ENCODE assay signal across 10 mouse cellular contexts in genomic region chr9:110277431-110277881, GRCm38 (mm10). TPM values are rescaled to one million over a fixed set of nuclear protein-coding genes. Genes with fewer than 3 reads are reported as not detected.
DNase-seq lines count a peak whose midpoint lies in the region; ATAC-seq and TF ChIP-seq lines count a peak whose summit lies in the region.
"Had no signal": no experiment of that assay in that cellular context is flagged by ENCODE, and none has a peak within 500 bp of the region (broad histone marks: within the 10 kb centered on the region; RNA-seq: fewer than 3 reads in every experiment).

No protein-coding gene starts in this region.

- H3K27me3 ChIP-seq in forebrain, postnatal 0 days (ENCODE audit: insufficient read depth, low read length): no peaks in the 10 kb centered on the region
- H3K27me3 ChIP-seq in forebrain, embryonic 12.5 days: no peaks in the 10 kb centered on the region
- H3K27me3 ChIP-seq in kidney, adult 2 months (replicated peaks; ENCODE audit: control insufficient read depth, insufficient read depth, low read length): no peaks in the 10 kb centered on the region
- H3K27me3 ChIP-seq: limb, embryonic 13.5 days had no signal

- H3K36me3 ChIP-seq in forebrain, postnatal 0 days (ENCODE audit: insufficient read depth): no peaks in the 10 kb centered on the region
- H3K36me3 ChIP-seq in forebrain, embryonic 12.5 days (replicated peaks): no peaks in the 10 kb centered on the region
- no peaks in the 10 kb centered on the region for H3K36me3 ChIP-seq in kidney, adult 2 months (ENCODE audit: control insufficient read depth, insufficient read depth, low read length)
- H3K36me3 ChIP-seq: limb, embryonic 13.5 days had no signal

- no peak overlapping the region for H3K4me2 ChIP-seq in forebrain, postnatal 0 days (ENCODE audit: low read depth)
- H3K4me2 ChIP-seq in forebrain, embryonic 12.5 days: no peak overlapping the region
- H3K4me2 ChIP-seq: limb, embryonic 13.5 days had no signal

- peak; percentile 88 for ATAC-seq in forebrain, postnatal 0 days
- no peak for ATAC-seq in forebrain, embryonic 12.5 days (ENCODE audit: low FRiP score)
- ATAC-seq: lung, postnatal 0 days had no signal

- no peak for TF ChIP-seq CTCF in forebrain, postnatal 0 days (IDR thresholded peaks at IDR 0.05; ENCODE audit: low read depth)
- no peak for TF ChIP-seq CTCF in kidney, adult 2 months (conservative IDR thresholded peaks at IDR 0.05; ENCODE audit: insufficient read depth, insufficient read length, low read depth, low read length)

- no peaks in the 10 kb centered on the region for H3K4me1 ChIP-seq in forebrain, postnatal 0 days (ENCODE audit: insufficient read depth)
- H3K4me1 ChIP-seq in forebrain, embryonic 12.5 days: 0 out of 2 replicates have a peak, but pooled peaks cover 3% of the 10 kb centered on the region
- no peaks in the 10 kb centered on the region for H3K4me1 ChIP-seq in kidney, adult 2 months (ENCODE audit: control insufficient read depth, insufficient read depth, low read length)
- H3K4me1 ChIP-seq: limb, embryonic 13.5 days had no signal

- 36% methylated on average over 8 of the region's 8 CpGs for WGBS in forebrain, postnatal 0 days
- WGBS in forebrain, embryonic 12.5 days: 59% methylated on average over 8 of the region's 8 CpGs
- whole genome bisulfite sequencing in kidney, adult 2 months: 68% methylated on average over 8 of the region's 8 CpGs

- H3K4me3 ChIP-seq in forebrain, postnatal 0 days (ENCODE audit: low read depth, low read length): no peak overlapping the region
- no peak overlapping the region for H3K4me3 ChIP-seq in forebrain, embryonic 12.5 days (replicated peaks)
- no peak overlapping the region for H3K4me3 ChIP-seq in kidney, adult 2 months (ENCODE audit: insufficient read depth, low read depth, low read length)
- H3K4me3 ChIP-seq: limb, embryonic 13.5 days had no signal

- H3K9me3 ChIP-seq in forebrain, postnatal 0 days (ENCODE audit: low read length): no peaks in the 10 kb centered on the region
- no peaks in the 10 kb centered on the region for H3K9me3 ChIP-seq in forebrain, embryonic 12.5 days
- H3K9me3 ChIP-seq: limb, embryonic 13.5 days had no signal

- no peak for TF ChIP-seq POLR2A in kidney, adult 2 months (IDR thresholded peaks at IDR 0.05; ENCODE audit: low read depth, low read length)

- peak; percentile 61 for DNase-seq in forebrain, postnatal 0 days
- peak; percentile 73 for DNase-seq in adrenal gland, postnatal 10 days
- DNase-seq in layer of hippocampus, postnatal 10 days (ENCODE audit: low spot score in 2 of 2): peak; percentile 64 to 77
- DNase-seq in right cerebral cortex, adult 18-20 months: peak; percentile 70
- DNase-seq in heart, adult 11 months: no peak
- DNase-seq in kidney, adult 2 months: no peak
- no peak for DNase-seq in urinary bladder, postnatal 4 days (ENCODE audit: low spot score in 2 of 2)

- H3K9ac ChIP-seq in forebrain, postnatal 0 days: no peak overlapping the region
- H3K9ac ChIP-seq in forebrain, embryonic 12.5 days: no peak overlapping the region
- H3K9ac ChIP-seq: limb, embryonic 13.5 days had no signal

- H3K27ac ChIP-seq in forebrain, postnatal 0 days (ENCODE audit: low read depth, low read length): no peak overlapping the region
- no peak overlapping the region for H3K27ac ChIP-seq in forebrain, embryonic 12.5 days
- H3K27ac ChIP-seq in kidney, adult 2 months (ENCODE audit: insufficient read depth, low read depth, low read length): no peak overlapping the region
- H3K27ac ChIP-seq: limb, embryonic 13.5 days had no signal

RNA-seq across cellular contexts. Expression of gene Elp6, which starts 27.5 kb away (rescaled TPM):
- 27.8 and 35.2 TPM in 2 replicates for total RNA-seq in forebrain, postnatal 0 days (2014; rRNA removed)
- 27.1 and 27.5 TPM in 2 replicates for polyA plus RNA-seq in forebrain, postnatal 0 days (2015; fragmentation: Nextera tagmentation; extraction: Ambion mirVana)
- 32.7 and 33.0 TPM in 2 replicates for polyA plus RNA-seq in forebrain, embryonic 12.5 days (2016; fragmentation: Nextera tagmentation; extraction: Ambion mirVana)
- 1 to 10 TPM; 6.2 to 9.2 TPM for total RNA-seq in adrenal gland, postnatal 10 days (2021)
- 10 to 100 TPM; 11.9 to 14.1 TPM for total RNA-seq in layer of hippocampus, postnatal 10 days (2021)
- 8.6 and 10.7 TPM in 2 replicates for polyA plus RNA-seq in kidney, adult 2 months (2012; rRNA removed)

RNA-seq across cellular contexts. Expression of gene Cspg5, which starts 33.9 kb away (rescaled TPM):
- total RNA-seq in forebrain, postnatal 0 days (2014; rRNA removed): 365 and 387 TPM in 2 replicates
- polyA plus RNA-seq in forebrain, postnatal 0 days (2015; fragmentation: Nextera tagmentation; extraction: Ambion mirVana): 234 and 280 TPM in 2 replicates
- 21.9 and 22.3 TPM in 2 replicates for polyA plus RNA-seq in forebrain, embryonic 12.5 days (2016; fragmentation: Nextera tagmentation; extraction: Ambion mirVana)
- 10 to 100 TPM; 13.6 to 18.6 TPM for total RNA-seq in adrenal gland, postnatal 10 days (2021)
- 100 to 1,000 TPM; 410 to 459 TPM for total RNA-seq in layer of hippocampus, postnatal 10 days (2021)
- polyA plus RNA-seq in kidney, adult 2 months (2012; rRNA removed): 1.5 and 1.6 TPM in 2 replicates

RNA-seq across cellular contexts. Expression of gene Scap, which starts 55.6 kb away (rescaled TPM):
- total RNA-seq in forebrain, postnatal 0 days (2014; rRNA removed): 87.6 and 111 TPM in 2 replicates
- 40.1 and 49.5 TPM in 2 replicates for polyA plus RNA-seq in forebrain, postnatal 0 days (2015; fragmentation: Nextera tagmentation; extraction: Ambion mirVana)
- polyA plus RNA-seq in forebrain, embryonic 12.5 days (2016; fragmentation: Nextera tagmentation; extraction: Ambion mirVana): 41.9 and 45.0 TPM in 2 replicates
- 10 to 100 TPM; 76.4 to 83.9 TPM for total RNA-seq in adrenal gland, postnatal 10 days (2021)
- total RNA-seq in layer of hippocampus, postnatal 10 days (2021): 100 to 1,000 TPM in 1 of 2 experiments, 10 to 100 TPM in 1; 89.2 to 104 TPM
- polyA plus RNA-seq in kidney, adult 2 months (2012; rRNA removed): 44.8 and 45.5 TPM in 2 replicates

Comparison
In these comparisons a context has a peak if more than half of its experiments do, and no peak if none do; other contexts are left out.
1. DNase-seq: peak in forebrain, postnatal 0 days (single experiment), adrenal gland, postnatal 10 days (single experiment), layer of hippocampus, postnatal 10 days (2 of 2) and right cerebral cortex, adult 18-20 months (single experiment); none in heart, adult 11 months (single experiment), kidney, adult 2 months (single experiment) and urinary bladder, postnatal 4 days (0 of 2).
2. RNA of gene Cspg5, which starts 33.9 kb away (total RNA-seq): 410 to 459 TPM in layer of hippocampus, postnatal 10 days and 365 to 387 TPM in forebrain, postnatal 0 days; 13.6 to 18.6 TPM in adrenal gland, postnatal 10 days; every median in the first group is over 10 times any median in the second.